Mouse (Mus musculus): ENCODE measurements around the gene Ccdc149. TPM values are rescaled to one million over a fixed set of nuclear protein-coding genes. Genes with fewer than 3 reads are reported as not detected.

The Ccdc149 gene
- total and polyA plus RNA-seq, 3 experiments: not detected

DNA sequence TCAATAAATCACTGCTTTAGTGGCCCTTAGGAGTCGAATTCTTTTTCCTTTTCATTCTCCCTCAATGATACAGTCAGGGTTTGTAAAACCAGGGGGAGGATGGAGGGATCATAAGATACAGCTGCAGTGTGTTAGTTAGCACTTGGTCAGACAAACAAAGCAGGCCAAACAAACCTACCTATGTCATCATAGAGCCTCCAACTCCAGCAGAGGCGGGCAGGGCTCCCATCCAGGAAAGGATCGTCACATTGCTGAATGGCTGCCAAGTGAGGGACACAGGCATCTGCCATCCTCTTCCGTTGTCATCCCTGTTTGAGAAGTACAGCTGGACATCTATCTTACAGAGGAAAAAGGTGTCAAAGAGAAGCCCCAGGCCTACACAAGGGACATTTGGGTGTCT is 116.9 kb downstream of the Ccdc149 start:
- Histone ChIP-seq H3K79me2 (replicated peaks; ENCODE audit: control insufficient read depth, extremely low read depth, insufficient read depth, poor library complexity, severe bottlenecking) (no peaks in the 10 kb centered on the region), H3K4me2 (ENCODE audit: insufficient read depth, low read depth, poor library complexity, severe bottlenecking) (no peak overlapping the region), H3K27ac (ENCODE audit: insufficient read depth, low read depth) (no peak overlapping the region), H3K4me3 (replicated peaks in 1 of 3; ENCODE audit: low read depth in 2 of 3, low read length in 2 of 3, poor library complexity in 1 of 3) (no peak overlapping the region), H3K27me3 (replicated peaks) (no peaks in the 10 kb centered on the region), H3K9me3 (replicated peaks; ENCODE audit: low read length) (no peaks in the 10 kb centered on the region), H3K4me1 (ENCODE audit: control insufficient read depth in 1 of 2, insufficient read depth in 2 of 2) (no peaks in the 10 kb centered on the region), H3K9ac (ENCODE audit: insufficient read depth, low read depth) (no peak overlapping the region), H3K36me3 (replicated peaks in 1 of 2; ENCODE audit: control insufficient read depth in 1 of 2, insufficient read depth in 1 of 2, low read length in 1 of 2) (no peaks in the 10 kb centered on the region)
- in situ Hi-C loops (cut with MboI; ENCODE audit: low pct_ligation_motif_present, low pct_unique_long_range_greater_than_20kb, low sequenced_read_pairs) (no loop called here), dilution Hi-C loops (cut with MboI; ENCODE audit: extremely low pct_ligation_motif_present, extremely low pct_unique_long_range_greater_than_20kb, low sequenced_read_pairs) (no loop called here)
- no peak for DNase-seq (ENCODE audit: extremely low read depth)
- TF ChIP-seq ZKSCAN1 (IDR thresholded peaks at IDR 0.05; ENCODE audit: borderline replicate concordance, low read depth, low read length): no peak
- TF ChIP-seq RAD21 (IDR thresholded peaks at IDR 0.05; ENCODE audit: low read depth, low read length): no peak
- no peak for TF ChIP-seq HCFC1 (IDR thresholded peaks at IDR 0.05; ENCODE audit: low read depth, low read length)
- no peak for TF ChIP-seq NELFE (IDR thresholded peaks at IDR 0.05; ENCODE audit: low read depth, low read length)
- no peak for TF ChIP-seq MEF2A (IDR thresholded peaks at IDR 0.05; ENCODE audit: borderline replicate concordance, low read depth, low read length)
- no peak for TF ChIP-seq JUND (conservative IDR thresholded peaks at IDR 0.05; ENCODE audit: low read depth, low read length)
- TF ChIP-seq TBP (conservative IDR thresholded peaks at IDR 0.05; ENCODE audit: low read depth, low read length): no peak
- no peak for TF ChIP-seq ZMIZ1 (IDR thresholded peaks at IDR 0.05; ENCODE audit: low read depth, low read length)
- TF ChIP-seq JUN (IDR thresholded peaks at IDR 0.05; ENCODE audit: insufficient read depth, low read depth, low read length): no peak
- TF ChIP-seq BHLHE40 (IDR thresholded peaks at IDR 0.05; ENCODE audit: low read depth, low read length): no peak
- TF ChIP-seq USF2 (conservative IDR thresholded peaks at IDR 0.05; ENCODE audit: low read depth, low read length): no peak
- no peak for TF ChIP-seq MAZ (IDR thresholded peaks at IDR 0.05; ENCODE audit: low read depth, low read length)
- TF ChIP-seq KAT2A (IDR thresholded peaks at IDR 0.05; ENCODE audit: insufficient replicate concordance, low read length): no peak
- TF ChIP-seq E2F4 (IDR thresholded peaks at IDR 0.05; ENCODE audit: insufficient replicate concordance, low read depth, low read length): no peak
- TF ChIP-seq USF1 (IDR thresholded peaks at IDR 0.05; ENCODE audit: low read depth, low read length): no peak

DNA sequence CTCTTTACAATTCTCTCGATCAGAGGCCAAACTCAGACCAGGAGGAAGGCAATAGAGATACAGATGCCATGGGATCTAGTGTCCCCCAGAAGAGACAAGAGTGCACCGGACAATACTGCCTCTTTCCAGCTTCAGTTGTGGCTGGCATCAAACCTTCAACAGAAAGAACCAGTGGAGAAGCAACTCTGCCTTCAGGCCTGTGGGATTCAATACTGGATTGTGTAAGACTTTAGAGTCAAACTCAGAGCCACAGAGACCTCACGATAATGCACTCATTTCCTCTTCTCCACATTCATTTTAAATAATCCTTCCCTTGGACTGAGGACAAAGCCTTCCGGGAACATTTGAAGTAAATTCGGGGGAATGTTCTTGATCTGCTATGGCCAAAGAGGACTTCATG is 118.6 kb downstream of the Ccdc149 start:
- in situ Hi-C loops (cut with MboI; ENCODE audit: low pct_ligation_motif_present, low pct_unique_long_range_greater_than_20kb, low sequenced_read_pairs): no loop called here
- DNase-seq (ENCODE audit: extremely low read depth): no peak
- Histone ChIP-seq H3K36me3 (replicated peaks in 1 of 2; ENCODE audit: control insufficient read depth in 1 of 2, insufficient read depth in 1 of 2, low read length in 1 of 2) (no peaks in the 10 kb centered on the region), H3K79me2 (replicated peaks; ENCODE audit: control insufficient read depth, extremely low read depth, insufficient read depth, poor library complexity, severe bottlenecking) (no peaks in the 10 kb centered on the region), H3K9ac (ENCODE audit: insufficient read depth, low read depth) (no peak overlapping the region), H3K4me3 (replicated peaks in 1 of 3; ENCODE audit: low read depth in 2 of 3, low read length in 2 of 3, poor library complexity in 1 of 3) (no peak overlapping the region), H3K9me3 (replicated peaks; ENCODE audit: low read length) (no peaks in the 10 kb centered on the region), H3K4me1 (ENCODE audit: control insufficient read depth in 1 of 2, insufficient read depth in 2 of 2) (no peaks in the 10 kb centered on the region), H3K27me3 (replicated peaks) (no peaks in the 10 kb centered on the region), H3K4me2 (ENCODE audit: insufficient read depth, low read depth, poor library complexity, severe bottlenecking) (no peak overlapping the region), H3K27ac (ENCODE audit: insufficient read depth, low read depth) (no peak overlapping the region)
- TF ChIP-seq CTCF (conservative IDR thresholded peaks at IDR 0.05 in 1 of 2, IDR thresholded peaks at IDR 0.05 in 1 of 2; ENCODE audit: low read depth in 2 of 2, low read length in 2 of 2): no peak
- no peak for TF ChIP-seq TCF12 (IDR thresholded peaks at IDR 0.05; ENCODE audit: low read depth, low read length)
- no peak for TF ChIP-seq USF2 (conservative IDR thresholded peaks at IDR 0.05; ENCODE audit: low read depth, low read length)
- dilution Hi-C loops (cut with MboI; ENCODE audit: extremely low pct_ligation_motif_present, extremely low pct_unique_long_range_greater_than_20kb, low sequenced_read_pairs): no loop called here
